Comparison of ENCODE assay signal across 20 mouse cellular contexts in genomic region chr15:6404172-6404571, GRCm38 (mm10). TPM values are rescaled to one million over a fixed set of nuclear protein-coding genes. Genes with fewer than 3 reads are reported as not detected.
"Had no signal": no experiment of that assay in that cellular context is flagged by ENCODE, and none has a peak within 500 bp of the region (broad histone marks: within the 10 kb centered on the region; RNA-seq: fewer than 3 reads in every experiment).

No protein-coding gene starts in this region.

- H3K9me3 ChIP-seq: intestine, embryonic 15.5 days; limb, embryonic 15.5 days; liver, embryonic 12.5 days; midbrain, embryonic 13.5 days; neural tube, embryonic 15.5 days had no signal

- H3K9ac ChIP-seq: intestine, embryonic 15.5 days; limb, embryonic 15.5 days; liver, embryonic 12.5 days; lung, embryonic 14.5 days; midbrain, embryonic 13.5 days; neural tube, embryonic 15.5 days had no signal

- H3K36me3 ChIP-seq: intestine, embryonic 15.5 days; liver, embryonic 12.5 days; midbrain, embryonic 13.5 days; neural tube, embryonic 15.5 days had no signal

- H3K4me1 ChIP-seq: intestine, embryonic 15.5 days; liver, embryonic 12.5 days; midbrain, embryonic 13.5 days; neural tube, embryonic 15.5 days had no signal

- H3K27ac ChIP-seq: intestine, embryonic 15.5 days; left cerebral cortex, adult 2 months; limb, embryonic 15.5 days; liver, embryonic 12.5 days; midbrain, embryonic 13.5 days; neural tube, embryonic 15.5 days had no signal

- H3K4me3 ChIP-seq: intestine, embryonic 15.5 days; left cerebral cortex, adult 2 months; limb, embryonic 15.5 days; liver, embryonic 12.5 days; midbrain, embryonic 13.5 days; neural tube, embryonic 15.5 days had no signal

- H3K27me3 ChIP-seq: intestine, embryonic 15.5 days; limb, embryonic 15.5 days; liver, embryonic 12.5 days; midbrain, embryonic 13.5 days; neural tube, embryonic 15.5 days had no signal

- DNase-seq: kidney, adult 18-20 months; kidney, postnatal 10 days; kidney, postnatal 4 days; lung, embryonic 14.5 days; right cerebral cortex, adult 18-20 months; right cerebral cortex, postnatal 25 days; thymus, postnatal 4 days had no signal

- ATAC-seq: intestine, embryonic 15.5 days; liver, embryonic 12.5 days; midbrain, embryonic 13.5 days had no signal

- H3K4me2 ChIP-seq: intestine, embryonic 15.5 days; limb, embryonic 15.5 days; liver, embryonic 12.5 days; lung, embryonic 14.5 days; midbrain, embryonic 13.5 days; neural tube, embryonic 15.5 days had no signal

RNA-seq across cellular contexts. Expression of gene C9, which starts 41.0 kb away (rescaled TPM):
- total RNA-seq: layer of hippocampus, adult 8-10 months; layer of hippocampus, postnatal 14 days; left cerebral cortex, adult 2 months; left cerebral cortex, postnatal 14 days; megakaryocyte progenitor cell, adult 5-6 weeks; midbrain, postnatal 0 days had no signal
- polyA plus RNA-seq: limb, embryonic 15.5 days; lung, embryonic 14.5 days; midbrain, embryonic 13.5 days; midbrain, postnatal 0 days; neural tube, embryonic 11.5 days; neural tube, embryonic 15.5 days; small intestine, adult 2 months had no signal
